Mouse (Mus musculus): ENCODE results near the gene Trmu. TPM values are rescaled to one million over a fixed set of nuclear protein-coding genes. Genes with fewer than 3 reads are reported as not detected.

The Trmu gene
- polyA plus RNA-seq, 1 experiment from 2014 or later: 51.9 TPM

DNA sequence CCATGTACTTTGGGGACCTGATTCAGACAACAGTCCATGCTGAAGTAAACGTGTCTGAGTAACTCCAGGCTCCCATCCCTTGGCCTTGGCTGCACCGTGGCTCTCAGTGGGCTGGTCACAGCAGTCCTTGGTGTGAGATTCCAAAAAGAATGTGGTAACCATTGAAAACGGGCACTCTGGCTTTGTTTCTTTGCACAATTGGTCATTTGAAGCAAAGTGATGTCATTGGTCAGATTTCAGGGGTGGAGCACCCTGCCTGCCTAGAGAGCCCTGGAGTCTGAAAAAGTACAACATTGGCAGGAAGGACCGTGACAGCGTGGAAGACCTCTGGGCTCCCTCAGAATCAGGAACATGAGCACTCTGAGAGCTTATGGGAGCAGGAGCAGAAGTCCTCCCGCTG lies 20.3 kb downstream of the Trmu start:
- no peak overlapping the region for H3K4me2 ChIP-seq
- ATAC-seq (ENCODE audit: low FRiP score): no peak
- H3K9me3 ChIP-seq (replicated peaks): no peaks in the 10 kb centered on the region
- no peak overlapping the region for H3K9ac ChIP-seq (replicated peaks)
- no peak overlapping the region for H3K4me3 ChIP-seq (replicated peaks)
- H3K36me3 ChIP-seq: peaks cover 31% of the 10 kb centered on the region
- WGBS: 54% methylated on average over 6 of the region's 6 CpGs
- H3K4me1 ChIP-seq: peaks cover 8% of the 10 kb centered on the region
- H3K27ac ChIP-seq (replicated peaks): no peak overlapping the region
- no peaks in the 10 kb centered on the region for H3K27me3 ChIP-seq (replicated peaks)

DNA sequence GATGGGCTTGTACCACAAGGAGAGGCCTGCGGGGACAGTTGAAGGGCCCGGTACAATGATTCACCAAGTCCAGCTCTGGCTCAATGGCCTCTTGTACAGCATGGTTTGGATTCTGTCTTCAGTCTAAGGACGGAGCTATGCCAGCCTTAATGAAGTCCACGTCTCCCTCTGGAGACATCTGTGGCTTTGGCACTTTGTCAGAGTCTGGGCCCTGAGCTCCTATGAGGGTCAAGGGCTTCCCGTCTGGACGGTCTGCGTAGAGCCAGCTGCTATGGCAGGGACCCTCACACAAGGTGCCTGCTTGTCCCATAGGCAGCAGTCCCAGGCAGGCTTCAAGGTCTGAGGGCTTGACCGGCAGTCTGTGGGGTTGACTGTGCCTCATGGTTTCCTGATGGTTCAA lies 21.2 kb downstream of the Trmu start:
- ATAC-seq (ENCODE audit: low FRiP score): no peak
- Histone ChIP-seq H3K27me3 (replicated peaks) (no peaks in the 10 kb centered on the region), H3K27ac (replicated peaks) (no peak overlapping the region), H3K9ac (replicated peaks) (no peak overlapping the region), H3K9me3 (replicated peaks) (no peaks in the 10 kb centered on the region), H3K4me2 (no peak overlapping the region), H3K4me3 (replicated peaks) (no peak overlapping the region), H3K36me3 (peaks cover 22% of the 10 kb centered on the region), H3K4me1 (peaks cover 8% of the 10 kb centered on the region)
- WGBS: 86% methylated on average over 8 of the region's 8 CpGs

DNA sequence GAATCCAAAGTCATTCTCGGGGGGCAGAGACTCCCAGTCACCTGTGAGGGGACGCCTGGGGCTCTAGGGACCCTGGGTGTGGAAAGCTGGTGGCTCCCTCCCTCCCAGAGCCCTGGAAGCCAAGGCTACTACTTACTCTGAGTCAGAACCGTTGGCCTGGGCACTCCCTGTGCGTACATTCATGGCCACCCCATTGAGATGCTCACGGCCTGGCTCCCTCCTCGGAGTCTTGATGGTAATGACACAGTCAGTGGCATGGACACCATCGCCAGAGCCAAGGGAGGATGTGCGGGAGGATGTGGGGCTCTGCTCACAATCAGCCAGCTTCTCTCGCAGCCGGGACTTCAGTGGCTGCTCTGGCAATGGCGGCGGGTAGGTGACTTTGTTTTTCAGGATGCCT lies 21.7 kb downstream of the Trmu start:
- H3K4me2 ChIP-seq: no peak overlapping the region
- no peak for ATAC-seq (ENCODE audit: low FRiP score)
- no peaks in the 10 kb centered on the region for H3K27me3 ChIP-seq (replicated peaks)
- WGBS: 80% methylated on average over 12 of the region's 12 CpGs
- peaks cover 18% of the 10 kb centered on the region for H3K36me3 ChIP-seq
- H3K9me3 ChIP-seq (replicated peaks): no peaks in the 10 kb centered on the region
- H3K4me3 ChIP-seq (replicated peaks): no peak overlapping the region
- H3K9ac ChIP-seq (replicated peaks): no peak overlapping the region
- H3K4me1 ChIP-seq: peaks cover 8% of the 10 kb centered on the region
- H3K27ac ChIP-seq (replicated peaks): no peak overlapping the region

DNA sequence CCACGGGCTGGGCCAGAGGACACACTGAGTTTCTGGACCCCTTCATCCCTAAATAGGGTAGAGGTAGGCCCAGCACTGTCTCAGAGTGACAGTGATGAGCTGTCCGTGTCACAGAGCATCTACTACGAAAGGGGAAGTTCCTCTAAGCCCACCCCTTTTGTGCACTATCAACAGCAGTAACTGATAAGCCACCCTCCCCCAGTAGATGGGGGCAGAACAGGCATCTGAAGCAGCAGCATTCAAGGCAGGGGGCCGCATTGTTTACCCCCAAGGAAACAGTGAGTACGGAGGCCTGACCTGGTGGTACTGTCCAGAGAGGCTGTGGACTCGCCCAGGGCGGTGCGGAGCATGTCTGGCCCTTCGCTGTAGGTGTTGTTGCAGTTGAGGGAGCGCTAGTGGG lies 23.4 kb downstream of the Trmu start:
- Histone ChIP-seq H3K9ac (replicated peaks) (no peak overlapping the region), H3K4me3 (replicated peaks) (no peak overlapping the region), H3K27ac (replicated peaks) (no peak overlapping the region), H3K9me3 (replicated peaks) (no peaks in the 10 kb centered on the region), H3K36me3 (peaks cover 6% of the 10 kb centered on the region), H3K27me3 (replicated peaks) (no peaks in the 10 kb centered on the region), H3K4me1 (peaks cover 5% of the 10 kb centered on the region; the same call in 1 of the 2 replicates), H3K4me2 (no peak overlapping the region)
- WGBS: 95% methylated on average over 10 of the region's 10 CpGs
- no peak for ATAC-seq (ENCODE audit: low FRiP score)

DNA sequence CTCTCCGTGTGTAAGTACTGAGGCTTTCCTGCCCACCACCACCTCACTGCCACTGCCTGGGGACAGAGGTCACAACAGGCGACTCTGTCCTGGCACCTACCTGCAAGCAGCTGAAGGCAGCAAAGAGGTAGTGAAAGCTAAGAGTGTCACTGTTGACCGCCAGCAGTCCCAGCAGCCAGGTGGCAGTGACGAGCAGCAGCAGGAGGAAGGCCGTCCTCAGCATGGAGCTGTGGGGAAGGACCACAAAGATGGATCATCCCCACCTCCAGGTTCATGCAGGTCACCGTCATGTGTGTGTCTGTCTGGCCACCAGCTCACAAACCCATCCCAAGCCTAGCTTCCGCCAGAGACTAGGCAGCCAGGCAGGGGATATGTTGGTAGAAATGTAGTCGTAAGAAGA lies 24.7 kb downstream of the Trmu start:
- Histone ChIP-seq H3K4me3 (replicated peaks) (no peak overlapping the region), H3K27me3 (replicated peaks) (no peaks in the 10 kb centered on the region), H3K27ac (replicated peaks) (no peak overlapping the region), H3K9me3 (replicated peaks) (no peaks in the 10 kb centered on the region), H3K4me2 (no peak overlapping the region), H3K36me3 (no peaks in the 10 kb centered on the region), H3K4me1 (0 out of 2 replicates have a peak, but pooled peaks cover 4% of the 10 kb centered on the region), H3K9ac (replicated peaks) (no peak overlapping the region)
- ATAC-seq (ENCODE audit: low FRiP score): no peak
- 83% methylated on average over 8 of the region's 8 CpGs for WGBS

DNA sequence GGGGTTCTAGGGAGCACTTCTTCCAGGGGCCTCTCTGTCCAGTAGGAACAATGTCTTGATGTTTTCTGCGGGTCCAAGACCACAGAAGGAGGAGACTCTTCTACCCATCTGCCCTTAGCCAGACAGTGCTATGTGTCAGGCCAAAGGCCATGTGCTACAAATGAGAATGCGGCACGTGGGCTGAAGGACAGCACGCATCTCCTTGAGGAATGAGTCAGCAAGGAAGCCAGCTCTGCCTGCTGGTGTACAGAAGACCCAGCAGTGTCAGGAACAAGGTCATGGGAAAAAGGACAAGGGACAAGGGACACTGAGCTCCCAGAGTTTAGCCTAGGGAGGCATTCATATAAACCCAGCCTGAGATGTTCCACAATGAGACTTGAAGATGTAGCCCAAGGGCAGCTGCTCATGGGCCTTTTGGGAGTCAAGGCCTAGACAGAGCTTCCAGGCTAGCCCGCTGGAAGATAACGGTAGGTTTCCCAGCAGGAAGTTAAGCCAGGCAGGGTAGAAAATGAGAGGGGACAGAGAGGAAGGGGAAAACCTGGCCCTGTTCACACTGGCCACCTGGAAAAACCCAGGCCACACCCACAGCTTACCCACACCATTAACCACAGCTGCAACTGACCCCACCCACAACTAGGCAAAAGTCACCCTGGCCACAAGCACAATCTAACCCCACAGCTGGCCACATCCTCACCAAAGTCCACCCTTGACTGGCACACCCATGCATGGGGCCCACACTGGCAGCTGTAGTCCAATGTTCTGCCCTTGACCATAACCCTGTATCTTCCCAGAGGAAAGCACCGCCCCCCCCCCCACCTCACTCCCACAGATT lies 29.8 kb downstream of the Trmu start:
- no peaks in the 10 kb centered on the region for H3K27me3 ChIP-seq (replicated peaks)
- H3K4me3 ChIP-seq (replicated peaks): no peak overlapping the region
- H3K4me1 ChIP-seq: peaks cover 12% of the 10 kb centered on the region
- H3K9me3 ChIP-seq (replicated peaks): no peaks in the 10 kb centered on the region
- ATAC-seq (ENCODE audit: low FRiP score): no peak
- H3K36me3 ChIP-seq: no peaks in the 10 kb centered on the region
- 89% methylated on average over 7 of the region's 7 CpGs for WGBS
- no peak overlapping the region for H3K4me2 ChIP-seq
- H3K9ac ChIP-seq (replicated peaks): no peak overlapping the region
- no peak overlapping the region for H3K27ac ChIP-seq (replicated peaks)

DNA sequence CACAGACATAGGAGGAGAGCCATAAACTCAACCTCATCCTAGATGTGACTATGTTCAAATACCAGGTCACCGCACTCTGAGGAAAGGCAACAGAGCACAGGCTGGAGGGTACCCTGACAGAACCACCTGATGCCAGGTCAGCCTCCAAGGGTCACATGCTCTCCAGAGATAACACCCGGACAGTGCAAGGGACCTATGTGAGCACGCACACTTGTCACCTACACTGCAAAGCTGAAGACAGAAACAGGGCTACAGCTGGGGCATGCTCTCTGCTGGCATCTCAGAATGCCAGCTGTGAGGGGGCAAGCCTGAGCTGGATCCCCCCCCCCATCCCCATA lies 30.3 kb downstream of the Trmu start:
- WGBS: 87% methylated on average over 3 of the region's 3 CpGs
- no peaks in the 10 kb centered on the region for H3K9me3 ChIP-seq (replicated peaks)
- ATAC-seq (ENCODE audit: low FRiP score): no peak
- H3K4me1 ChIP-seq: peaks cover 12% of the 10 kb centered on the region
- H3K36me3 ChIP-seq: no peaks in the 10 kb centered on the region
- no peak overlapping the region for H3K4me2 ChIP-seq
- H3K27me3 ChIP-seq (replicated peaks): no peaks in the 10 kb centered on the region
- no peak overlapping the region for H3K4me3 ChIP-seq (replicated peaks)
- H3K27ac ChIP-seq (replicated peaks): no peak overlapping the region
- H3K9ac ChIP-seq (replicated peaks): no peak overlapping the region

DNA sequence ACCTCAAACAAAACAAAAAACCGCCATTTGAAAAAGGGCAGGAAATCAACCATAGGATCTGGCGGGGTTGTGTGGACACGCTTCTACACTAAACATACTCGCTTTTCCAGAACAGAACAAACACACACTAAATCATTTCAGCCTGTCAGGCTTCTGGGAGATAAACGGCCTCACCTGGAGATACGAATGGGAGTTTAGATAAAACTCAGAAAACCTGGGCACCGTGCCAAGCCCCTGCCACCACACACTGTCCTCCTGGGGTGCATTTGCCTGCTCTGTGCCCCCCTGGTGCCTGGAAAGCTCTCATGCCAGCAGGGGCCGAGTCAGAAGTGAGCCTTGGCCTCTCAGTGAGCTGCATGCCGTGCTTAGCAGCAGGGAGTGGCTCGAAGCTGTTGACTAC lies 30.8 kb downstream of the Trmu start:
- H3K9ac ChIP-seq (replicated peaks): no peak overlapping the region
- H3K4me1 ChIP-seq: peaks cover 12% of the 10 kb centered on the region
- H3K27me3 ChIP-seq (replicated peaks): no peaks in the 10 kb centered on the region
- H3K27ac ChIP-seq (replicated peaks): no peak overlapping the region
- no peak for ATAC-seq (ENCODE audit: low FRiP score)
- H3K4me2 ChIP-seq: no peak overlapping the region
- no peak overlapping the region for H3K4me3 ChIP-seq (replicated peaks)
- WGBS: 28% methylated on average over 10 of the region's 10 CpGs
- no peaks in the 10 kb centered on the region for H3K9me3 ChIP-seq (replicated peaks)
- no peaks in the 10 kb centered on the region for H3K36me3 ChIP-seq

DNA sequence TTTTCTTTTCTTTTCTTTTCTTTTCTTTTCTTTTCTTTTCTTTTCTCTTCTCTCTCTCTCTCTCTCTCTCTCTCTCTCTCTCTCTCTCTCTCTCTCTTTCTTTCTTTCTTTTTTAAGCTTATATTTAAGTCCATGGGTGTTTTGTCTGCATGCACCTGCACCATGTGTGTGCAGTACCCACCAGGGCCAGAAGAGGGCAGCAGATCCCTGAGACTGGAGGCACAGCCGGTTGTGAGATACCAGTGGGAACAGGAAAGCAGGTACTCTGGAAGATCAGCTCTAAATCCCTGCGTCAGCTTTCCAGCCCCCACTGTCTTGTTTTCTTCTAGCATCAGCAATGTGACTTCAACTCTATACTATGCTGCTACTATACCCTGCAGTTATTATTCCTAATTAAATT lies 34.5 kb downstream of the Trmu start:
- Histone ChIP-seq H3K4me1 (peaks cover 12% of the 10 kb centered on the region), H3K9me3 (replicated peaks) (no peaks in the 10 kb centered on the region), H3K9ac (replicated peaks) (no peak overlapping the region), H3K27ac (replicated peaks) (no peak overlapping the region), H3K4me3 (replicated peaks) (no peak overlapping the region), H3K27me3 (replicated peaks) (no peaks in the 10 kb centered on the region), H3K36me3 (no peaks in the 10 kb centered on the region), H3K4me2 (no peak overlapping the region)
- no peak for ATAC-seq (ENCODE audit: low FRiP score)
- WGBS: 33% methylated on average over 2 of the region's 2 CpGs

DNA sequence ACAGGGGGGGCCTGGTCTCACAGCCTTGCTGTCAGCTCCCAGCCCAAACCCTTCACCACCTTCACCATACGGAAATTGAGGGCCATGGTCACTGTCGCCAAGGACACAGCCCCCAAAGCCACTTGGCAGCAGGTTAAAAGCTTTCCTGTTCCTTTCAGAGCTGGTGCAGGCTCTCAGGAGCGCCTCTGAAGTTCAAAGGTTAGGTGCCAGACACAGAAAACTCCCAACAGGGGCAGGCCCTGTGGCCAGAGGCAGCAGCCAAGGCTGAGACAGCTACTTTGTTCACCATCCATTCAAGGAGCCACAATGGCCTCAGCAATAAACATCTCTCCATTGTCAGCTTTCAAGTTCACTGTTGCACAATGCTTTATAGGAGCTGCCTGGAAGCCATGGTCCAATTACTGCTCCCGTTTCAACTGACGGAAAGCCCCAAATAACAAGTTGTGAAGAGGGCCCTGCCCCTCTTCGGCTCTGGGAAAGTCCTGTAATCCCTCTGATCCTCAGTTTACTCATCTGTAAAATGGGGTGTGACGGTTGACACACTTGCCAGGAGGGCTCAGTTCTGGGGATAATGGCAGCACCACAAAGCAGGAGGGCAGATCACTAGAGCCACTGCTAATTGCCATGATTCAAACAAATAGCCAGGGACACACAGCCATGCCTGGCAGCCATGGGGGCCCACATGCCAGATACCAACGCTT lies 40.2 kb downstream of the Trmu start:
- Histone ChIP-seq H3K27ac (replicated peaks) (no peak overlapping the region), H3K36me3 (no peaks in the 10 kb centered on the region), H3K27me3 (replicated peaks) (no peaks in the 10 kb centered on the region), H3K9me3 (replicated peaks) (no peaks in the 10 kb centered on the region), H3K4me3 (replicated peaks) (no peak overlapping the region), H3K4me1 (peaks cover 14% of the 10 kb centered on the region), H3K4me2 (no peak overlapping the region), H3K9ac (replicated peaks) (no peak overlapping the region)
- ATAC-seq (ENCODE audit: low FRiP score): peak; percentile 60; the same call in 1 of the 2 replicates
- WGBS: 21% methylated on average over 8 of the region's 8 CpGs

DNA sequence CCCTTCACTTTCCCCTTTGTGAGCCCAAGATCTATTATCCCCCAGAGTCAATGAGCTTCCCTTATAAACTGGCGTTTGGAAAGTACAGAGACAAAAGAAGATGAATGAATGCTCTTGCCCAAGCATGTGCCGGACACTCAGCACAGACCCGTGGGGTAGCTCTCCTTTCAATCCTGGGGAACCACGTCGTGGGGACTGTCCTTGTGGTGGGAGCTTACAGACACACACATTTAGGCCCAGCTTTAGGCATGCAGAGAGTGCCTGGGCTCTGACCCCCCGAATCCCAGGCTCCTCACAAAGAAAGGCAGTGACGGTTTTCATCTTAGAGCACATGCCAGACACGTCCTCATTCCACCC lies 40.8 kb downstream of the Trmu start:
- peak; percentile 26; the same call in 1 of the 2 replicates for ATAC-seq (ENCODE audit: low FRiP score)
- H3K27me3 ChIP-seq (replicated peaks): no peaks in the 10 kb centered on the region
- WGBS: 20% methylated on average over 8 of the region's 8 CpGs
- no peak overlapping the region for H3K27ac ChIP-seq (replicated peaks)
- no peaks in the 10 kb centered on the region for H3K36me3 ChIP-seq
- H3K4me2 ChIP-seq: no peak overlapping the region
- no peak overlapping the region for H3K9ac ChIP-seq (replicated peaks)
- no peak overlapping the region for H3K4me3 ChIP-seq (replicated peaks)
- no peaks in the 10 kb centered on the region for H3K9me3 ChIP-seq (replicated peaks)
- peaks cover 14% of the 10 kb centered on the region for H3K4me1 ChIP-seq

DNA sequence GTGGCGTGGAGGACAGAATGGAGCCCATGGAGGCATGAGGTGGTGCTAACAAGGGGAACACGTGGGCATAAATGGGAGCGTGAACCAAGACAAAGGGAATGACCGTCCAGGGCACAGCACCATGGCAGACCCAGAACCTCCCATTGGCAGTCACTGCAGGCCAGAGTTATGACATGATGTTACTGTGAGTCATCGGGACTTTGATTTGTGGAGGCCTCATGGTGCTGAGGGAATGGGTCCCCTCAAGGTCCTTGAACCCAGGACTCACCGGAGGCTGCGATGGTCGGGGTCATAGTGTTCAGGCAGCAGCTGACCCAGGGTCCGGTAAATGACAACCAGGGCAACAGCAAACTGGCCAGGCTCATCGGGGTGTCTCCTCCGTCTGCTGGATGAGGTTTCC lies 42.7 kb downstream of the Trmu start:
- WGBS: 89% methylated on average over 11 of the region's 11 CpGs
- Histone ChIP-seq H3K9me3 (replicated peaks) (no peaks in the 10 kb centered on the region), H3K4me3 (replicated peaks) (no peak overlapping the region), H3K9ac (replicated peaks) (no peak overlapping the region), H3K36me3 (no peaks in the 10 kb centered on the region), H3K4me2 (no peak overlapping the region), H3K4me1 (peaks cover 14% of the 10 kb centered on the region), H3K27me3 (replicated peaks) (no peaks in the 10 kb centered on the region), H3K27ac (replicated peaks) (no peak overlapping the region)
- ATAC-seq (ENCODE audit: low FRiP score): no peak
